Mouse (Mus musculus) ES-Bruce4 (cell line): ENCODE measurements around the gene Ptges2. TPM values are rescaled to one million over a fixed set of nuclear protein-coding genes. Genes with fewer than 3 reads are reported as not detected.

Source experiments
- H3K27ac ChIP-seq: 2 replicates; pipeline ENCODE4 v1.5.1; 2012; ENCODE audit warnings: low read length, inconsistent platforms; ENCODE audit not compliant: insufficient read depth
- H3K27me3 ChIP-seq: 2 replicates; pipeline ENCODE4 v1.6.1; 2012; ENCODE audit warnings: mild to moderate bottlenecking, low read length, inconsistent platforms; ENCODE audit not compliant: control insufficient read depth, poor library complexity, insufficient read depth, severe bottlenecking
- H3K36me3 ChIP-seq: 2 replicates; pipeline ENCODE4 v1.6.1; 2012; ENCODE audit warnings: inconsistent platforms, mild to moderate bottlenecking, low read length, moderate library complexity; ENCODE audit not compliant: control insufficient read depth, poor library complexity, insufficient read depth, severe bottlenecking
- H3K4me1 ChIP-seq: one replicate; pipeline ENCODE4 v1.8.1; 2011; ENCODE audit warnings: low read length; ENCODE audit not compliant: control insufficient read depth, insufficient read depth
- H3K4me3 ChIP-seq: 2 replicates; pipeline ENCODE4 v1.5.1; 2011; ENCODE audit warnings: low read depth, mild to moderate bottlenecking, low read length
- H3K9ac ChIP-seq: 2 replicates; pipeline ENCODE4 v1.6.1; 2012; ENCODE audit warnings: low read depth, mild to moderate bottlenecking, inconsistent platforms; ENCODE audit not compliant: poor library complexity, severe bottlenecking
- H3K9me3 ChIP-seq: replicated peaks from 2 replicates; pipeline ENCODE4 v1.6.1; 2012; ENCODE audit warnings: mild to moderate bottlenecking, low read length, inconsistent platforms; ENCODE audit not compliant: control insufficient read depth, poor library complexity, insufficient read depth, severe bottlenecking
- CTCF ChIP-seq: IDR thresholded peaks from one replicate; pipeline ENCODE4 v1.8.1; 2011; ENCODE audit warnings: low read depth, low read length
- EP300 ChIP-seq: IDR thresholded peaks from 2 replicates; pipeline ENCODE4 v1.6.1; 2011; ENCODE audit warnings: low read depth, low read length; ENCODE audit not compliant: insufficient read depth
- POLR2A ChIP-seq: IDR thresholded peaks from one replicate; pipeline ENCODE4 v1.8.1; 2011; ENCODE audit warnings: low read length; ENCODE audit not compliant: insufficient read depth
- polyA plus RNA-seq: library from polyadenylated mRNA; stranded (reverse); fragments of >200 nt; gene quantifications from 2 replicates; pipeline ENCODE4 v1.2.4, GENCODE M21; 2011; ENCODE audit warnings: low read depth; ENCODE audit not compliant: missing spikeins, insufficient read depth, insufficient read length

Gene Ptges2
- polyA plus RNA-seq, 1 experiment = 22.2 TPM

GRCm38 (mm10) chr2:32390871-32391270 is 4.8 kb upstream of the Ptges2 start:
- Histone ChIP-seq H3K9me3 (no peaks in the 10 kb centered on the region; the same call in 1 of the 2 replicates), H3K9ac (no peak overlapping the region), H3K27me3 (no peaks in the 10 kb centered on the region), H3K4me1 (no peaks in the 10 kb centered on the region), H3K4me3 (no peak overlapping the region), H3K36me3 (no peaks in the 10 kb centered on the region), H3K27ac (no peak overlapping the region)
- TF ChIP-seq EP300 (0 out of 2 replicates have a peak, but pooled peaks have one; percentile 32), CTCF (no peak)

- no peaks in the 10 kb centered on the region for H3K4me1 ChIP-seq
- TF ChIP-seq EP300 (no peak), CTCF (no peak), POLR2A (no peak)
Observed at GRCm38 (mm10) chr2:32392063-32392462, 3.6 kb upstream of the Ptges2 start.

GRCm38 (mm10) chr2:32394973-32395372 is 723 bp upstream of the Ptges2 start:
- no peak for TF ChIP-seq EP300
- peak; percentile 51 for TF ChIP-seq CTCF
- TF ChIP-seq POLR2A = no peak
- H3K4me1 ChIP-seq = no peaks in the 10 kb centered on the region
- H3K9ac ChIP-seq = peak overlapping the region; percentile 65
- no peaks in the 10 kb centered on the region for H3K27me3 ChIP-seq
- H3K9me3 ChIP-seq = no peaks in the 10 kb centered on the region; the same call in 1 of the 2 replicates
- peak overlapping the region; percentile 89 for H3K4me3 ChIP-seq
- H3K27ac ChIP-seq = no peak overlapping the region
- H3K36me3 ChIP-seq = no peaks in the 10 kb centered on the region

More at GRCm38 (mm10) chr2:32392063-32392462, 3.6 kb upstream of the Ptges2 start:
- Histone ChIP-seq H3K27ac (no peak overlapping the region), H3K36me3 (no peaks in the 10 kb centered on the region), H3K9me3 (no peaks in the 10 kb centered on the region; the same call in 1 of the 2 replicates), H3K9ac (no peak overlapping the region), H3K4me3 (no peak overlapping the region), H3K27me3 (no peaks in the 10 kb centered on the region)

- H3K36me3 ChIP-seq = no peaks in the 10 kb centered on the region
- no peaks in the 10 kb centered on the region; the same call in 1 of the 2 replicates for H3K9me3 ChIP-seq
- H3K27me3 ChIP-seq = no peaks in the 10 kb centered on the region
- peak overlapping the region; percentile 65 for H3K9ac ChIP-seq
- TF ChIP-seq EP300 (no peak), POLR2A (no peak), CTCF (no peak)
- H3K4me3 ChIP-seq = peak overlapping the region; percentile 89
- no peak overlapping the region for H3K27ac ChIP-seq
- H3K4me1 ChIP-seq = no peaks in the 10 kb centered on the region
Observed at GRCm38 (mm10) chr2:32395946-32396621, 388 bp downstream of the Ptges2 start.

GRCm38 (mm10) chr2:32396695-32397094 is 999 bp downstream of the Ptges2 start:
- no peaks in the 10 kb centered on the region; the same call in 1 of the 2 replicates for H3K9me3 ChIP-seq
- peak overlapping the region; percentile 65 for H3K9ac ChIP-seq
- no peaks in the 10 kb centered on the region for H3K27me3 ChIP-seq
- H3K27ac ChIP-seq = no peak overlapping the region
- H3K4me3 ChIP-seq = peak overlapping the region; percentile 89
- H3K4me1 ChIP-seq = no peaks in the 10 kb centered on the region
- no peaks in the 10 kb centered on the region for H3K36me3 ChIP-seq
- no peak for TF ChIP-seq CTCF
- TF ChIP-seq POLR2A = no peak
- TF ChIP-seq EP300 = no peak

- Histone ChIP-seq H3K27ac (no peak overlapping the region), H3K4me1 (peaks cover 6% of the 10 kb centered on the region), H3K27me3 (no peaks in the 10 kb centered on the region), H3K36me3 (no peaks in the 10 kb centered on the region), H3K9me3 (no peaks in the 10 kb centered on the region), H3K4me3 (no peak overlapping the region), H3K9ac (no peak overlapping the region)
- peak; percentile 99 for TF ChIP-seq CTCF
- TF ChIP-seq POLR2A = no peak
Observed at GRCm38 (mm10) chr2:32404663-32405062, 9.0 kb downstream of the Ptges2 start.
